Mouse (Mus musculus) ES-E14 (cell line): ENCODE measurements around the gene Zfp277. TPM values are rescaled to one million over a fixed set of nuclear protein-coding genes. Genes with fewer than 3 reads are reported as not detected.

ENCODE experiments used
- DNase-seq: peaks from one replicate; pipeline ENCODE4 v3.0.0-alpha.2; 2013; ENCODE audit warnings: low read depth, low spot score
- H3K27ac ChIP-seq: 2 replicates; pipeline ENCODE4 v1.5.1; 2012; ENCODE audit warnings: low read depth, mild to moderate bottlenecking, low read length, moderate library complexity, mixed read lengths; ENCODE audit not compliant: poor library complexity, insufficient read depth, severe bottlenecking
- H3K36me3 ChIP-seq: 2 replicates; pipeline ENCODE4 v1.6.1; 2012; ENCODE audit warnings: mild to moderate bottlenecking, low read length, moderate library complexity, mixed read lengths; ENCODE audit not compliant: control insufficient read depth, poor library complexity, insufficient read depth, severe bottlenecking
- H3K4me1 ChIP-seq, 2 experiments: fragments of 150-350 bp in 1 of 2; sonication (generic) in 1 of 2; 2 replicates each; pipeline ENCODE4 v1.6.1; 2012; ENCODE audit warnings: low read length in 2 of 2, mild to moderate bottlenecking in 1 of 2, mixed read lengths in 1 of 2; ENCODE audit not compliant: control insufficient read depth in 2 of 2, insufficient read depth in 2 of 2, poor library complexity in 1 of 2
- H3K4me3 ChIP-seq, 2 experiments: fragments of 150-350 bp in 1 of 2; sonication (generic) in 1 of 2; 2 replicates each; pipeline ENCODE4 v1.5.1; 2012; ENCODE audit warnings: low read length in 2 of 2, low read depth in 1 of 2, mild to moderate bottlenecking in 1 of 2, mixed read lengths in 1 of 2; ENCODE audit not compliant: insufficient read depth in 1 of 2, poor library complexity in 1 of 2, severe bottlenecking in 1 of 2
- H3K9ac ChIP-seq: 2 replicates; pipeline ENCODE4 v1.6.1; 2012; ENCODE audit warnings: low read depth, mild to moderate bottlenecking, low read length, mixed read lengths; ENCODE audit not compliant: poor library complexity, insufficient read depth, severe bottlenecking
- H3K9me3 ChIP-seq: fragments of 150-350 bp; sonication (generic); 2 replicates; pipeline ENCODE4 v1.6.1; 2012; ENCODE audit warnings: low read depth, mild to moderate bottlenecking, low read length; ENCODE audit not compliant: control insufficient read depth, insufficient read depth
- CHD2 ChIP-seq: IDR thresholded peaks from 2 replicates; pipeline ENCODE4 v1.6.1; 2014; ENCODE audit warnings: mild to moderate bottlenecking, low read depth, low read length, inconsistent platforms
- HCFC1 ChIP-seq: IDR thresholded peaks from 2 replicates; pipeline ENCODE4 v1.6.1; 2012; ENCODE audit warnings: low read length, inconsistent platforms, borderline replicate concordance; ENCODE audit not compliant: insufficient read depth
- MAFK ChIP-seq: IDR thresholded peaks from 2 replicates; pipeline ENCODE4 v1.6.1; 2014; ENCODE audit warnings: mild to moderate bottlenecking, low read depth, low read length, inconsistent platforms; ENCODE audit not compliant: insufficient read depth
- ZC3H11A ChIP-seq: IDR thresholded peaks from 2 replicates; pipeline ENCODE4 v1.6.1; 2012; ENCODE audit warnings: low read depth, mild to moderate bottlenecking, inconsistent platforms, low read length, borderline replicate concordance
- ZNF384 ChIP-seq: IDR thresholded peaks from 2 replicates; pipeline ENCODE4 v1.6.1; 2012; ENCODE audit warnings: low read depth, low read length, inconsistent platforms
- in situ Hi-C, 2 experiments: fragments of 600-800 bp; cut with MboI; formaldehyde crosslinking; loops; one replicate each; pipeline ENCODE4 v1.15.1; 2025; ENCODE audit warnings: low sequenced_read_pairs in 2 of 2, inconsistent platforms in 1 of 2; ENCODE audit not compliant: unreplicated experiment in 2 of 2
- total RNA-seq: library from RNA; depleted of rRNA; stranded (reverse); fragments of 300-350 nt; gene quantifications from 2 replicates; pipeline ENCODE4 v1.2.3, GENCODE M21; 2012

The Zfp277 gene
- total RNA-seq, 1 experiment, result 21.9 TPM

DNA sequence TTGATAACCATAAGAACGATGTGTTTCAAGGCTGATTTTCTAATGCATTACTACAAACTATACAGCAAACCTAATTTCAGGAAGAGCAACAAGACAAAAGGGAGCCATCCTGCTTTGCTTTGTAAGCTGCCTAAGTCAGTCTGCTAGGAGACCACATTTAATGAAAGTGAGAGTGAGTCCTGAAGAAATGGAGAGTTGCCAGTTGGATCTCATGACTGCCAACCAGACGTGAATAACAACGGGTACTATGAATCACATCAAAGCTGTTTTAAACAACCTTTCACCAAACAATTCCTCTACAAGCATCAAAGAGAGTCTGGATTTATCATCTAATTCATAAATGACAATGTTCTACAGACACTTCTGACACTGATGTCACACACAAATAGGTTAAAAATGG is 11.6 kb downstream of the Zfp277 start:
- Histone ChIP-seq H3K36me3 (no peaks in the 10 kb centered on the region), H3K27ac (no peak overlapping the region), H3K4me3 (no peak overlapping the region), H3K4me1 (no peaks in the 10 kb centered on the region), H3K9me3 (no peaks in the 10 kb centered on the region), H3K9ac (no peak overlapping the region)
- DNase-seq, result no peak
- no peak for TF ChIP-seq HCFC1
- TF ChIP-seq MAFK, result no peak
- no peak for TF ChIP-seq ZNF384
- no peak for TF ChIP-seq CHD2
- no peak for TF ChIP-seq ZC3H11A
- in situ Hi-C loops, result no loop called here

- Histone ChIP-seq H3K36me3 (no peaks in the 10 kb centered on the region; the same call in 1 of the 2 replicates), H3K4me1 (no peaks in the 10 kb centered on the region), H3K4me3 (no peak overlapping the region), H3K27ac (no peak overlapping the region), H3K9ac (no peak overlapping the region), H3K9me3 (no peaks in the 10 kb centered on the region)
- no peak for TF ChIP-seq ZC3H11A
- no peak for TF ChIP-seq HCFC1
- TF ChIP-seq CHD2, result no peak
- no peak for TF ChIP-seq MAFK
- TF ChIP-seq ZNF384, result no peak
- no peak for DNase-seq
- in situ Hi-C loops, result no loop called here
Observed at GRCm38 (mm10) chr12:40431075-40431474, 14.6 kb downstream of the Zfp277 start.

DNA sequence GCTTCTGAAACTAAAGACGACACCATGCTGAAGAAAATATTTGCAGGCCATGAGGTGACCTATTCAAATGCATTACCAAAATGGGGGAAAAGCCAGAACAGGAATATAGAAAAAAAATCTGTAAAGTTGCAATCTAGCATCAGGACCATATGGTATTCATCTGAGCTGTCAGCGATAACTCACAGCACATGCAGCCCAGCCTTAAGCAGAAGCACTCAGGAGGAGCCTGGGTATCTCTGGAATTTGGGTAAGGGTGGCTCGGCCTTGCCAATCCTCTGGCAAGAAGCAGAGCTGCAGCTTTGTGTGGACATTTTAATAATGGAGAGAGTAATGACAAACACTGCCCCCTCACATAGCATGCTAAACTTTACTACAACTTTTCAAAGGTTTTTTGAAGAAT is 15.7 kb downstream of the Zfp277 start:
- H3K9ac ChIP-seq, result no peak overlapping the region
- no peaks in the 10 kb centered on the region; the same call in 1 of the 2 replicates for H3K36me3 ChIP-seq
- H3K27ac ChIP-seq, result no peak overlapping the region
- DNase-seq, result no peak
- no peak overlapping the region for H3K4me3 ChIP-seq
- in situ Hi-C loops, result no loop called here
- H3K4me1 ChIP-seq, result no peaks in the 10 kb centered on the region
- H3K9me3 ChIP-seq, result no peaks in the 10 kb centered on the region
- no peak for TF ChIP-seq MAFK
- no peak for TF ChIP-seq ZNF384
- no peak for TF ChIP-seq CHD2
- no peak for TF ChIP-seq ZC3H11A
- TF ChIP-seq HCFC1, result no peak

DNA sequence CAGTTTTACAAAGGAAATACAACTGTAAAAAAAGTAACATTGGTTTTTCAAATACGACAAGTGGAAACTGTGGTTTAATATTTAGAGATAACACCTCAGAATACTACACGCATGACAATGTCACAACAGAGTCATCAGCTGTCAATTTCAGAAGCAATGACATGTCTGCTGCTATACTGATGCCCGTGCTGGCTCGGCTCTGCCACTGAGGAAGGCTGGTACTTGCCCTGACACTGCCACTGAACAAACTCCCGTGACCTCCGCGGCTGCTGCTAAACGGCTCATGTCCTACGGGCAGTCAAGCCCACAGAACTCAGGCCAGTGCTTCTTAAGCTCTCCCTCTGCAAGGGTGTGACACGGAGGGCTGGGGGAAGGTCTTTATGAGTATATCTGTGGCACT is 18.1 kb downstream of the Zfp277 start:
- TF ChIP-seq ZC3H11A, result no peak
- no peak for TF ChIP-seq HCFC1
- TF ChIP-seq ZNF384, result no peak
- no peak for TF ChIP-seq CHD2
- no peak for TF ChIP-seq MAFK
- in situ Hi-C loops, result no loop called here
- DNase-seq, result no peak
- Histone ChIP-seq H3K9ac (no peak overlapping the region), H3K27ac (no peak overlapping the region), H3K36me3 (no peaks in the 10 kb centered on the region; the same call in 1 of the 2 replicates), H3K4me3 (no peak overlapping the region), H3K9me3 (no peaks in the 10 kb centered on the region), H3K4me1 (no peaks in the 10 kb centered on the region)

DNA sequence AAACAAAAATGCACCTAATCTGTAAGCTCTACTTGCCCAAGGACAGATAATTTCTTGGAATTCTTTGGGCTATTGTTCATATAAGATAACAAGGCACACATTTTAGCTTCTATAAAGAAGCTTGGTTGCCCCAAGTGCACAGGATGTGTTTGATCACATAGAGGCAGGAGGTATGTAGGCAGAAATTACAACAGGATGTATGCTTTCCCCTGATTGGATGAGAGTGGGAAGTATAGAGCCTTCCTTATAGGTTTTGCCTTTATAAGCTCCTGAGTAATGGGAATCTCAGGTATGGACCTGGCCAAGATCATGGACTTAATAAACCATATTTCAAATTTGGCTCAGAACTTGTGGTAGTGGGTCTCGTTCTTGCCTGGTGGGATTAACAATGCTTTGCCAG is 20.7 kb downstream of the Zfp277 start:
- H3K4me1 ChIP-seq, result no peaks in the 10 kb centered on the region
- DNase-seq, result no peak
- H3K9ac ChIP-seq, result no peak overlapping the region
- no peaks in the 10 kb centered on the region; the same call in 1 of the 2 replicates for H3K36me3 ChIP-seq
- no peak for TF ChIP-seq ZC3H11A
- no peak for TF ChIP-seq ZNF384
- in situ Hi-C loops, result no loop called here
- no peak overlapping the region for H3K4me3 ChIP-seq
- no peaks in the 10 kb centered on the region for H3K9me3 ChIP-seq
- H3K27ac ChIP-seq, result no peak overlapping the region
